Mouse (Mus musculus) cerebellum, postnatal 14 days (tissue): ENCODE results near the gene Pdx1.

Source experiments
- DNase-seq, 2 experiments: peaks; one replicate each; pipeline ENCODE4 v3.0.0; 2021; ENCODE audit warnings: mixed read lengths in 2 of 2

Pdx1 gene

GRCm38 (mm10) chr5:147284365-147284764 lies 14.6 kb downstream of the Pdx1 start:
- no peak for DNase-seq

DNA sequence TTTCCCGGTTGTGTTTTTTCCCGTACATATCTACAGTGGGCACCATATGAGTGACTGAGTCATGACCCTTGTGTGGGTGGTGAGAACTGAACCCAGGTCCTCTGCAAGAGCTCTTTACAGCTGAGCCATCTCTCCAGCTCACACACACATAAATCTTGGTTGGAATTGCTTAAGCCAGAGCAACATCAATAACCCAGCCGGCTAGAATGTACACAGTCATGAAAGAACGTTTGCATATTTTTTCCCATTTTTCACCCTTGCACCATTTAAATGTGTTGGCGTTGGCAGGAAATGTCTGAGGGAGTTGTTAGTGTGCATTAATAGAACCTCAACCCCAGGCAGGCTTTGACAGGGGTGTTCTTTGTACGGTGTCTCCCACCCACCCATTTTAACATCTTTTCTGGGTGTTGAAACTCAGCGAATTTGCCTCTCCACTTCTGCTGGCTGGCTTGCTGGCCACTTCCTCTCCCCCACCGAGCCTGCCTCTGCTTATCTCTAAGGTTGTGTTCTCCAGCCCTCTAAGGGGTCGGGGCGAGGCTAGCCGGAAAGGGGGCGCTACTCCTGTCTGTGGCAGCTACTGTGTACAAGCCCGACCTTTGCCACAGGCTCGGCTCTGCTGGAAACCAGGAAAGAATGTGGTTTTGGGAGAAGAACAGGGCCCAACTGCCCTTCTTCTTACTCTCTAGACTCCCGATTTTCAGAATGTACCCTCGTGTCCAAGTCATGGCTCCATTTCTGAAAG lies 22.2 kb downstream of the Pdx1 start:
- no peak for DNase-seq

GRCm38 (mm10) chr5:147292506-147293120 lies 22.9 kb downstream of the Pdx1 start:
- no peak for DNase-seq

- peak; percentile 71 to 81 for DNase-seq
These were observed 23.6 kb downstream of the Pdx1 start for GRCm38 (mm10) chr5:147293127-147293910.

- DNase-seq: peak; percentile 51 to 61
These were observed 24.4 kb downstream of the Pdx1 start for GRCm38 (mm10) chr5:147294121-147294520.

- no peak for DNase-seq
These were observed 27.5 kb downstream of the Pdx1 start for GRCm38 (mm10) chr5:147297249-147297648.

GRCm38 (mm10) chr5:147299255-147300000 lies 29.7 kb downstream of the Pdx1 start:
- DNase-seq: peak; percentile 56 to 73

DNA sequence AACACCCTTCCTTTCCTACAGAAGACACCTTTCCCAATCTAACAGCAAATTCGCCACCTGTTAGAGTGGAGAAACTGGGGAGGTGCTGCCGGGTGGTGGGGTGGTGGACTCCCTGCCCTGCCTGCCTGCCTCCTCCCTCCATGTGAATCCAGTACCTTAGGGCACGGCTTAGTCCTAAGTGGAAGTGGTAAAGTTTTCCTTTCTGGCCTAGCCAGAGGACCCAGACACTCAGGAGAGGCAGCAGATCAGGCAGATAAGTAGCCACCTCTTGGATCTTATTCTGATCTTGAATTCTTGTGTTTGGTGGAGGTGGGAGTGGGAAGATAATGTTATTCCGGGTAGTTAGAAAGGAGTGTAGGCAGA lies 30.2 kb downstream of the Pdx1 start:
- DNase-seq: no peak

DNA sequence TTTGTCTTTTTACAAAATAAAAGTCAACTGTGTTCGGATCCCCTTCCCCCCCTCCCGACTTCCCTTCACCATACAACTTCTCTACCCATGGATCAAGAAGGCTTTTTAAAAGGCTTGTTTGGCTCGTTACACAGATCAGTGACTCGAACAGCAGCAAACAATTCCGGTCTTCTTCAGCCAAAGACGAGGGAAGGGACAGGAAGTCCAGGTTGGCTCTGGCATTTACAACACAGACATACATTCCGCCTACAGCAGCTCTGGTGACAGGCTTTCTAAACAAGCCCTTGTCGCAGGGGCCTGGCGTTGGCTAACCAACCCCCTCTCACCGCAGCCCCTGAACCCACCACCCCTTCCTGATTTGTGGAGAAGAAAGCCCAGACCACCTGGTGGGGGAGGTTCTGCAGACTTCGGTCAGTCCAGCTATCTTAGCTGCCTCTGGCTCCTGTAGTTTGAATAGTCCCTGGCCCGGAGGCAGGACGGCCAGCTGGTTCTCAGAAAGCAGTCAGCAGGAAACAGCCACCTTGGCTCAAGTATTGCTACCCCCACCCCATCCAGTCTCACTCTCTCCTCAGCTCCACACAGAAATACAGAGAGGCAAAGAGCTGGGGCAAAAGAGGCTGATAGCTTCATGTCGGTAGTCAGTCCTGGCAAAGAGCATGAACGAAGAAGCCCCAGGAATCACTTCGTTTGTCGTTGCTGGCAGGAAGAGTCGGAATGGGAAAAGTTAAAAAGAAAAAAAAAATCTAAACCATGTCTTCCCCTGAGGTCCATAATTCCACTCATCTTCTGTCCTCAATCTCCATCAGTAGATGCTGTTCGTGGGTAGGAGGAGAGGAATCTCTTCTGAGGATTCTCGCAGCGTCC lies 31.4 kb downstream of the Pdx1 start:
- DNase-seq: no peak

DNA sequence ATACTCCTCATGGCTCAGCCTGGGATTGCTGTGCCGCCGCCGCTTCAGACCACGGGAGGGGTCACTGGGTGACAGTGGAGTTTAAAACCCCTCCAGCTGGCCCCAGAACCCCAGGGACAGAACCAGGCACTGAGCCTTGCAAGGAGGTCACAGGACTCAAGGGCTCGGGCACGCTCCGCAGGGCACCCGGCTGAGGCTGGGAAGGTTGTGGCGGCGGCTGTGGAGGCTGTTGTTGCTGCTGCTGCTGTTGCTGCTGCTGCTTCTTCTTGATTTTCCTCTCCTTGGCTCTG lies 32.0 kb downstream of the Pdx1 start:
- no peak for DNase-seq

- no peak for DNase-seq
These were observed 32.4 kb downstream of the Pdx1 start for GRCm38 (mm10) chr5:147302141-147302540.

GRCm38 (mm10) chr5:147302746-147303400 lies 33.1 kb downstream of the Pdx1 start:
- no peak for DNase-seq

DNA sequence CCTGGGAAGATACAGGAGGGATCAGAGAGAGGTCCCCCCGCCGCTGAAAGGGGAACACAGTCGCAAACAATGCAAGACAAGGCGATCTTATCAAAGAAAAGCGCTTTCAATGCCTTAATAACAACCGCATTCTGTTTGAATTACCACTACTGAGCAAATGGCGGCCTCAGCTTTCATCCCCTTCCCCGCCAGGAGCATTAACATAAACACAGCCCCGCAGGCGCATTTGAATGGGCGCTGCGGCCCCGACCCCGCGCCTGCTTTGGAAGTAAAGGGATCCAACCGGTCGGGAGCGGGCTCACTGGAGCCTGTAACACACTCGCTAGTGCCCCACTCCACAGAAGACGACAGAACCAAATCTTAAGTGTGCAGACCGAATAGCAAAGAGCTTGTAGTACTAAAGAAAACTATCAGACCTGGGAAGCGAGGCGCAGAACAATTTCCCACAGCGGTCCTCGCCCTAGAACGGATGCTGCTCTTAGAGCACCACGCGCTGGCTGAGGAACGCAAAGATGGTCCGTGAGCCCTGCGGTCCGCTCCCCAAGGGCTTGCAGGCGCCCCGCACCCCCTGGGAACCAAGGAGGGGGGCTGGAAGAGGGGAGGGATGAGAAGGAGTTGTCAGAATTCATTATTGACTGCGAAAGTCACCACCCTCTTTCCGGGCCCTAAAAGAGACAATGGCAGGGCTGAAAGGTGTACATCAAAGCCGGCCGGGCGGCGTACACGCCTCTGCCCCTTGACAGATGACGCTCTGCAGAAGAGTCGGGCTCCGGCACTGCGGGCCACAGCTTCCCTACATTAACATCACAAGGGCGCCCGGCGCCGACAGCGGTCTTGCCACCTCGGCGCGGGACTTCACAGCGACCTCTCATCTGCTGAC lies 34.8 kb downstream of the Pdx1 start:
- no peak for DNase-seq

DNA sequence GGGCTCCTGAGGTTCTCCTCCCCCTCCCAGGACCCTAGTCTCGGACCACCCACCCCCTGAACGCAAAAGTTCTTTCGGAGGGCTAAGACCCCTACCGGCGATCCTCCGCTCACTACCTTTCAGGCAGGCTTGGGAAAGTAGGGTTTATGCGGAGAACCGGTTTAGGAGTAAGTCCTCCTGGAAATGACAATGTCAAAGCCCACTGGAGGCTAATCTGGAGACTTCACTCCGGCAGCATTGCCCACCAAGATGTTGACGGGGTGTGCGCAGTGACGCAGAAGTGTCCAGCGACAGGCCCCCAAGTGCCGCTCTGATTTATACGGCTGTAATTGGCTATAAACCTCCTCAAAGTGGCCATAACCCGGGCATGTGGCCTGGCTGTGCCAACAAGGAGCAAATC lies 35.4 kb downstream of the Pdx1 start:
- no peak for DNase-seq

DNA sequence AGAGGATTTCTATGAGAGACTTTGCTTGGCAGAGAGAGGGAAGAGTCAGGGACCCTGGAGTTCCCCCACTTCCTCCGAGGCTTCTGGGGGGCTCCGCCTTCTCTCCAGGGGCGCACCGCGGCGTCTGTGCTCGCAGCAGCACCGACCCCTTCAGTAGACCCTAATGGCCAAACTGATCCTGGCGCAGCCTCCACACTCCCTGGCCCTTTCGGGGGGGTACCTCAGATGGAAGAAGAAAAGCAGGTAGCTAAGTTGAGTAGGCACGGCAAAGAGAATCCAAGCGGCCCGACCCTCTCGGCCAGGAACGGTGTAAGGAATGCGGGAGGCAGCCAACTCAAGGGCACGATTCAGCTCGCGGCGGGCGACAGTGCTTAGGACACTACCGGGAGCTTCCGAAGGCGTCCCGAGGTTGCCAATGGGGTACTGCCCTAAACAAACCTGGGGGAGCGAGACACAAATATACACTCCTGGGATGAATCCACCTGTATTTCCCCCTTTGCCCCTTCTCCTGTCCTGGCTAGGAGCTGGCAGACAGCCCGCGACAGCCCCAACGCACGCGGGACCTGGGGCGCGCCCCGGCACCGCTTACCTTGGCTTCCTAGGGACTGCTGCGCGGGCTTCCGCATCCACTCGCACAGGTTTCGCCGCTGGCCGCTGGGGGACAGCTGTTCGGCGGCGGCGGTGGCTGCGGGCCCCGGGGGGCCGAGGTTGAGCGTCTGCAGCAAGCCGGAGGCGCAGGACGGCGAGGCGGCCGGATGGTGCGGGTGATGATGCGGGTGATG lies 36.3 kb downstream of the Pdx1 start:
- DNase-seq: no peak

DNA sequence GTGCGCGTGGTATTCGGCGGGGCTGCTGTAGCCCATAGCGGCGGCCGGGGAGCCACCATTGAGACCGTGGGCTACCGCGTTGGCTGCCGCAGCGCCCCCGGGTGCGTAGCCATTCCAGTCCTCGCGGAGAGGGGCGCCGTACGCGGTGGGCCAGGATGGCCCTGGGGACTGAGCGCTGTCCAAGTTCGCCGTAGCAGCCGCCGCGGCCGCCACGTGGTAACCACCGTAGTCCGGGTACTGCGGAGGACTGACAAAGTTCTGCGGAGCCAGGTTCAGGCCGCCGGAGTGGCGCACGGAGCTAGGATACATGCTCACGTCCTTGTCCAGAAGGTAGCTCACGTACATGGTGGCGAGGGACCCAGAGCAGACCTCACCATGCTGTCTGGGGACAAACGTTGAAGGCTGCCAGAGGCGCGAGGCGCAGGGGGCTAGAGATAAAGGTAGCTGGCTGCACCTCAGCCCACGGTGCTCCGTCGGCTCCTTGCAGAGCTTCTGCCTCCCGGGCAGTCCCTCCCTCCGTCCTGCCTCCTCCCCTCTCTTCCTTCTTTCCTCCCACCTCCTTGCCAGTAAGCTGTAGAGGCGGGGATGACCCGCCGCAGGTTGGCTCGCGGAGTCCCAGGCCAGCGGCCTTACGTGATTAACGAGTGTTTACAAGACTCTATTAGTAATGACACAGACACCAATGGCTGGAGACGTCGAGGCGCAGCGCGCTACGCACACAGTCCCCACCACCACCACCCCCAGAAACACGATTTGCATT lies 37.1 kb downstream of the Pdx1 start, which contains the start of gene Cdx2:
Gene Cdx2, minus strand, starts transcription at position 633 of the 760 bp plus-strand sequence.
- no peak for DNase-seq

DNA sequence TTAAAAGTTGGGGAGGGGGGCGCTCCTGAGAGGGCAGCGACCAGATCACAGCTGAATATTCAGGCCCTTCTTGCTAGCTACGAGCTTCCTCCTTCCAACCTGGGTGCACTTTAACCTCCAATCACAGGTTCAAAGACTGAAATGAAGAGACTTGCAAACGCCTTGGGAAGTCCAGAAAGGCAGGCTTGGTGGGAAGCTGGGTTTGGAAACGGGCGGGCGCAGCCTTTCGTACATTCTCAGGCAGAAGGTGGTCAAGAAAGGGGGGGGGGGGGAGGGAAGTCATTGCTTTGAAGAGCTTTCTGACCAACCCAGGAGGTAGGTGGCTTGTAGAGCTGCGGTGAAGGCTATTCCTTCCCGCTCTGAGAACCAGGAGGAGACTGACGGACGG lies 37.6 kb downstream of the Pdx1 start:
- no peak for DNase-seq

DNA sequence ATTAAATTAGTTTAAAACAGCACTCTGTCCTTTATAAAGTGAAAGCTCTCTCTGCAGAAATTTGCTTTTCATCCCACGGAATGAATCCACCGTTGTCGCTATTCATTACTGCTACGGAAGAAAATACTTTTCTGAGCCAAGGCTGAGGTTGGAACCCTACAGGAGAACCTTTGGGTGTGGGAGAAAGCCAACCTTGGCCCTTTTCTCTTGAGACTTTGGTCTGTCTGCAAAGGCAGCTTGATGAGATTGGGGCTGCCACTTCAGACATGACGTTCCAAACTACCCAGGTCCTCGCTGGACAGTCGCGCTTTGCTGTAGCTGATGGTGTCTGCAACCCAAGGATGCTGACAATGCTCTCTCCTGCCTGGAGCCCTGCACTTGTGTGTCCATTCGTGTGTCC lies 38.7 kb downstream of the Pdx1 start:
- DNase-seq: no peak

- no peak for DNase-seq
These were observed 40.0 kb downstream of the Pdx1 start for GRCm38 (mm10) chr5:147309786-147310185.
